Mouse (Mus musculus) C2C12 (cell line): ENCODE results near the gene Znhit1.

Experiments used
- CEBPB ChIP-seq: IDR thresholded peaks from one replicate; pipeline ENCODE4 v1.6.1; 2011; ENCODE audit warnings: low read depth, mild to moderate bottlenecking, control low read depth, moderate library complexity
- CTCF ChIP-seq: IDR thresholded peaks from one replicate; pipeline ENCODE4 v1.5.1; 2011; ENCODE audit not compliant: control insufficient read depth, insufficient read depth, insufficient read length
- FOSL1 ChIP-seq: IDR thresholded peaks from one replicate; pipeline ENCODE4 v1.8.0; 2011; ENCODE audit warnings: mild to moderate bottlenecking, low read length; ENCODE audit not compliant: poor library complexity, insufficient read depth, severe bottlenecking
- MAX ChIP-seq: IDR thresholded peaks from one replicate; pipeline ENCODE4 v1.6.1; 2011; ENCODE audit warnings: mild to moderate bottlenecking, control low read depth
- MYOD1 ChIP-seq: IDR thresholded peaks from one replicate; pipeline ENCODE4 v1.6.1; 2011; ENCODE audit warnings: low read depth; ENCODE audit not compliant: control insufficient read depth, insufficient read length
- MYOG ChIP-seq: IDR thresholded peaks from one replicate; pipeline ENCODE4 v1.6.1; 2011; ENCODE audit not compliant: control insufficient read depth, insufficient read length; ENCODE audit errors: extremely low read depth
- USF1 ChIP-seq: IDR thresholded peaks from one replicate; pipeline ENCODE4 v1.6.1; 2011; ENCODE audit warnings: low read depth, mild to moderate bottlenecking, control low read depth, moderate library complexity

GRCm38 (mm10) chr5:136965210-136965609 lies 22.6 kb downstream of the Znhit1 start:
- TF ChIP-seq CTCF = no peak
- no peak for TF ChIP-seq MYOG
- TF ChIP-seq MAX = no peak
- TF ChIP-seq USF1 = no peak
- TF ChIP-seq FOSL1 = no peak
- TF ChIP-seq MYOD1 = no peak
- no peak for TF ChIP-seq CEBPB
